Mouse (Mus musculus) gonadal fat pad, adult 2 months (tissue): Measurements from ENCODE around the gene 4931409K22Rik. TPM values are rescaled to one million over a fixed set of nuclear protein-coding genes. Genes with fewer than 3 reads are reported as not detected.
A peak's percentile ranks its signal among the peaks of the same experiment; 100 is the strongest.

Experiments
- DNase-seq: peaks from one replicate; pipeline ENCODE4 v3.0.0-alpha.2; 2012; ENCODE audit warnings: low read depth
- polyA plus RNA-seq: library from polyadenylated mRNA; depleted of rRNA; stranded (reverse); fragments of >200 nt; gene quantifications from 2 replicates; pipeline ENCODE4 v1.2.3, GENCODE M21; 2012

The 4931409K22Rik gene
- polyA plus RNA-seq, 1 experiment, result 0.05 TPM

DNA sequence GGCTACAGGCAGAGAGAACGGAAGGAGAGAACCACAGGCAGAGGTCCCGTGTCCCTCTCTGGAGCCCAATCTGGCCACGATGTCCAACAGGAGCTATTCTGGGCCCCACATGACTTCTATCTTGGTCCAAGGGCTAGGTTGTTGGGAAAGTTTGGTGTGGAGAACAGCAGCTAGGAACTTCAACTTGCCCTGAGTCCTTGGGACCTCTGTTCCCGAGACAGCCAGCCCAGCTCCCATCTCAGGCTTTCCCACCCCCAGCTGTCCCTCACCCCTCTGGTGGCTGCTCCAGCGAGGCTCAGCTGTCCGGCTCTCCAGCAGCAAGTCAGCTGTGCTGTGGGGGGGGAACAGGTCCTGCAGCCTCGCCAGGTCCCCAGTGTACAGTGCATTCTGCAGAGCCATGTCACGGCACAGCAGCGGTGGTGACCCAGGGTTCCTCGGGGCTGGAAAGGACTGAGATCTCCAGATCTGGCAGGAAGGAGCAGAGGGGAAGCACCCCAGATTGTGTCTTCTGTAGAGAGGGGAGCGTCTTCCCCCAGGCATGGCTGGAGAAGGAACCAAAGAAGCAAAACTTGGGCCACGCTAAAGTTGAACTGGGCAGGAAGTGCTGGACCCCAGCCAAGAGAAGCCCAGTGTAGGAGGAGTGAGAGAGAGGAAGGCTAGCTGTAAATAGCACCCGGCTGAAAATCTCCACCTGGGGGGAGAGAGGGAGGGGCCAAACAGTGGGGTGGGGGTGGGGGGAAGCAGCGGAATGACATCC, 16.0 kb downstream of the 4931409K22Rik start, which contains the start of gene Asb10:
TSS of gene Asb10 (minus strand) at position 592 of the 757 bp plus-strand sequence.
- DNase-seq, result no peak

DNA sequence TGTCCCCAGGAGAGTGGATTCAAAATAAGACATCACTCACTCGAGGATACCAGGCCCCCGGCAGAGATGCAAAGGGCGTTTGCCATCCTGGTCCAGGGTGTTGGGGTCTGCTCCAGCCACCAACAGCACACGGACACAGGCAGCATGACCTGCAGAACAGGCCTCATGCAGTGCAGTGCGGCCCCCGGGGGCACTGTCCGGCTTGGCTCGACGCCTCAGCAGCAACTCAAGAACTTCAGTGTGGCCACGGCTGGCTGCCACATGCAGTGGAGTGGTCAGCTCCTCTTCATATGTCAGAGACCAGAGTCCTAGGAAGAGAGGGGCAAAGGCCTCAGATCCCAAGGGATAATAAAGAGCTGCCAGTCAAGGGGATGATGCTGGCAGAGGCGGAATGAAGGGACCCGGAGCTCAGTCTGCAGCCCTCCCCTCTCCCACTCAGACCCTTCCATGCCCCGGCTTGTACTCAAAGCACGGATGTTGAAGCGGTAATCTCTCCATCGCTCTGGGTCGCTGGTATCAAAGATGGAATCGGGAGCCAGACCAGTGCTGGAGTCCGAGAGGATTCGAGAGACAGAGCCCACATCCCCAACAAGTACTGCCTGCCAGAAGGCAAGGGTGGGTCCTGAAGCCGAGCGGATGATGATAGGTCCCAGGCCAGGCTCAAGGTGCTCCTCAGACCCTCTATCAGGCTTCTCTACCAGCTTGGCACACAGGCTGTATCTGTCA, 16.9 kb downstream of the 4931409K22Rik start:
- DNase-seq, result no peak

DNA sequence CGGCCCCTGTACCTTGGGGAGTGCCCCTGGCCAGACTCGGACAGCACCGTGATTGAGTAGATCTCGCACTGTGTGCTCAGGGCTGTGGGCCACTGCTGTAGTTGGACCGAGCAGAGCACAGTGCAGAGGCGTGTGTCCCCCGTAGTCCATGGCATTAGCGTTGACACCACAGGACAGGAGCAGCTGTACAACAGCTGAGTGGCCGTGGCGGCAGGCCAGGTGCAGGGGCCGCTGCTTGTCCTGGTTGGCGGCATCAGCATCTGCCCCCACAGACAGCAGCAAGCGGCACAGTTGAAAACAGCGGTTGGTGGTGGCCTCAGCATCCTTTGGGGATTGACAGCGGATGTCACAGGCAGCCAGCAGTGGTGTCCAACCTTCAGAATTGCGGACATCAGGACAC, 19.0 kb downstream of the 4931409K22Rik start:
- DNase-seq, result no peak

DNA sequence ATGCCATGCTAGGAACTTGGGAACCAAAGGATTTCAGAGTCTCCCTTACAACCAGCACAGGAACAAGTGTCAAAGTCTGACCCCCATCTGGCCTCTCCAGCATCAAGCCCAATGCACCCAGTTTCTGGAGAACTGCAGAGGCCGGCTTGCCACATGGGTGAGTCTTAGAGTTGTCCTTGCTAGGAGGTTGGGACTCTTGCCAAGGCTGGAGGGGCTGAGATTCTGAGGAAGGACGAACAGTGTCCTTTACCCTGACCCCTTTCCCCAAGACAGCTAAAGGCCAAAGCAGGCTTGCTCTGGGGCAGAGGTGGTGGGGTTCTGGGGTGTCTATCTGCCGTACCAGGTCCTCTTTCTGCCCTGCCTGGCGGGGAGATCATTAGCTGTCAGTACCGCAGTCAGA, 20.1 kb downstream of the 4931409K22Rik start:
- DNase-seq, result no peak

DNA sequence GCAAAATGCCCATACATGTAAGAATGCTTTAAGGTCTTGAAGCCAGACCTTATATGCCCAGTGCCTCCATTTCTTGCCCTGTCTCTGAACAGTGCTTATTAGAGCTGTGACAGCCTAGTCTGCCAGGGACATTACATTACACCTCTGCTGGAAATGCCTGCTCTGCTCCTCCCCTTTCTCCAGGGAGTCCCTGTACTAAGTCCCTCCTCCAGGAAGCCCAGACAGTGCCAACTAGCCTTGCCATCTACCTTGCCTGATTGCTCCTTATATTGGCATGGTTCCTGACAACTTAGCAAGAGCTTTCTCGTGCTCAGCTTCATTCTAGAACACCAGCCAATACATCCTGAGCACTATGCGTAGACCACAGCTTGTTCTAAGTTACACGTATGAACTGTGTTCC, 20.9 kb downstream of the 4931409K22Rik start:
- peak; percentile 54 for DNase-seq

DNA sequence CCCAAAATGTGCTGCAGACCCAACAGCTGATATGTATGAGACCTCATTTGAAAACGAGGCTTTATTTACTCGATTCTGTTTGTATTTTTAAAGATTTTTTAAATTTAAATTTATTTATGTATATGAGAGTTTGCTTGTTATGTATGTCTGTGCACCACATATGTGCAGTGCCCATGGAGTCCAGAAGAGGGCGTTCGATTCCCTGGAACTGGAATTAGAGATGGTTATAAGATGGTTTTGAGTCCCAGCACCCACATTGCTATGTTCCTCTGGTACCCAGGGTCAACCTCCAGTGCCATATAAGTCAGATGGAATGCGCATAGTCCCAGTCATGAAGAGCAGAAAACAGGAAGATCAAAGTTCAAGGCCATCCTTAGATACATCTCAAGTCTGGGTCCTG, 22.3 kb downstream of the 4931409K22Rik start:
- DNase-seq, result no peak

DNA sequence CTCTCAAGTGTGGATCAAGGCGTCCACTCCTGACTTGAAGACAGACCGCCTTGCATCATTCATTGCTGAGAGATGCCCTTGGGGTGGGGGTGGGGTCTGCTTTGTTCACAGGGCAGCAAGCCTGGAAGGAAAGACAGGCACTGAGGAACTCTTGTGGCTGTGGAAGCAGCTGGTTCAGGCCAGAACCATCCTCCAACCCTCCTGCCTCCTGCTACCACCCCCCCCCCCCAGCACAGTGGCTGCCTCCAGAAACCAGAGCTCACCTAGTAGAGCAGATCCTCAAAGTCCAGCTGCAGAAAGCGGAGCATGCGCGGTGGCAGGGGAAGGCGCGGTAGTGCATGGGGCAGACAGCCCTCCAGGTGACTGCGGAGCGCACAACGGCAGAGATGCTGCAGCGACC, 23.2 kb downstream of the 4931409K22Rik start:
- no peak for DNase-seq

DNA sequence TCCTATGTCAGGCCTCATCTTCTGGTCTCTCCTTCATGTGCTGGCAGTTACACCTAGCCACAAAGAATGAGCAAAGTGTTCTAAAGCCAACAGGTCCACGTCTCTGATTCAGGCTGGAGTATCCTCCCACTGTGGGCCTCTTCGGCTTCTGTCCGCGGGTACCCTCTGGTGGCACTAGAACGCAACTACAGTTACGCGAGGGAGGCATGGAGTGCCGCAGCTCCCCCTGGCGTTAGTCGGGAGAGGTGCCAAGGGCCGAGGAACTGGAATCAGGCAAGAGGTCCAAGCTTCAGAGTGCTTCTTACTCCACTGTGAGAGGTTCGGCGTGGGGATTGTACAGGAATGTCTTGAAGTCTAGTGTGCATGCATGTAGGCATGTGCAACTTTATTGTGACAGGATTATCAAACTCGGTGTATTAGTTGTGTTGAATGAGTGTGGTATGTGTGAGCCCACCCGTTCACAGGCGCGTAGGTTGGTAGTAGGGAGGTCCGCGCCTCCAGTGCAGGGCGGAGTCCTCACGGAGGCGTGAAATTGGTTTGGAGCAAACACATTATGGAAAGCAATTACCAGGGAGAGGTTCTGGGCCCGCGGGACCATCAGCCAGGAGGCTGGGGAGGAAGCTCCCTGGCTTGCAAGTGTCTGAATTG, 26.4 kb downstream of the 4931409K22Rik start:
- no peak for DNase-seq

DNA sequence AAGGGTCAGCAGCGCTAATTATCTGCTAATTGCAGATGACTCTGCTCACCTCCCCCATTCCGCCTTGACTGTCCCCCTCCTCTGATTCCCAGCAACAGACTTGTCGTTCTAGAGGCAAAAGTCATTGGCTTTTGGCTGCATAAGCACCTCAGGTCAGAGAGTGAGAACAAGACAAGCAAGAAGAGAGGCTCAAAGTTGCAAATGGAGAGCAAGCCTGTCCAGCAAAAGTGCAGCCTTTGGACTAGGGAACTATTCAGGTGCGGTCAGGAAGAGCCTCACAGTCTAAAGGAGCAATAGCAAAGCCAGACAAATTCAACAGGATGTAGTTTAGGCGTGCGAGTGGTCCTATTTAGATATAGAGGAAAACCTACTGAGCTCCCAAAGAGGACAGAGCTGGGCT, 28.8 kb downstream of the 4931409K22Rik start:
- no peak for DNase-seq

DNA sequence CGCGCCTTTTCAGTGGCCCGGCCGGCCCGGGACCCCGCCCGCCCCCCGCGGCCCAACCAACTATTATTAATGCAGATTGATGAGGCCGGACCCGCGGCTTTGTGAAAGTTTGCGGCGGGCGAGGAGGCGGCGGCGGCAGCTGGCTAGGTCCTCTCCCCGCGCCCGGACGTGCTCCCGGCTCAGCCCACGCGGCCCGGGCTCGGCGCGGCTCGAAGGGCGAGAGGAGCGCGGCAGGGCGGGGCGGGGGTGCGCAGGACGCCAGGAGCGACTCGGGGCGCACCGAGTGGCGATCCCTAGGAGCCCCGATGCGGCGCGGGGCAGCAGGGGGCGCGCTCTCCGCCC, 29.7 kb downstream of the 4931409K22Rik start, which contains the start of gene Gbx1:
TSS of gene Gbx1 (minus strand) at position 314 of the 342 bp plus-strand sequence.
- DNase-seq, result no peak

DNA sequence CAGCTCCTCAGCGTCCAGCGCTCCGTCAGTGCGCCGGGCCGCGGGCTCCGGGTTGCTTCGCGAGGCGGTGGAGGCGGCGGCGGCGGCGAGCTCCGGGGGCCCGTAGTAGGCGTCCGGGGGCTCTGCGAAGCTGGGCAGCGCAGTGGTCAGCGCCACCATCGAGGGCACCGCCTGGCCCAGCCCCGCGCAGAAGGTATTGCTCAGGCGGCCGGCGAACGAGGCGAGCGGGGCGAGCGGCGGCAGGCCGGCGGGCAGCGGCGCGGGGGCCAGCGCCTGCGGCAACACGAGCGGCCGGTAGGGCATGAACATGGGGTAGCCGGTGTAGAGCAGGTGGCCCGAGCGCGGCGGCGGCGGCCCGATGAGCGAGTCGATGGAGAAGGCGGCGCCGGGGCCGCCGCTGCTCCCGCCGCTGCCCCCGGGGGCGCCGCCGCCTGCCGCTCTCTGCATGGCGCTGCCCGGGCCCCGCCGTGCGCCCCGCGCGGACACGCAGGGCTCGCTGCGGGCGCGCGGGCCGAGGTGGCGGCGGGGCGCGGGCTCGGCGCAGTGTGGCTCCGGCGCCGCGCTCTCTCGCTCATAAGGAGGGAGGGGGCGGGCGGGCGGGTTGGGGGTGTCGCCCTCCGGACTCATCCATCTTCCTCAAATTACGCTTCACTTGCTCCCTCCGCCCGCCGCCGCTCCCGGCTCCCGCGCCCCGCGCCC, 30.3 kb downstream of the 4931409K22Rik start:
- no peak for DNase-seq

DNA sequence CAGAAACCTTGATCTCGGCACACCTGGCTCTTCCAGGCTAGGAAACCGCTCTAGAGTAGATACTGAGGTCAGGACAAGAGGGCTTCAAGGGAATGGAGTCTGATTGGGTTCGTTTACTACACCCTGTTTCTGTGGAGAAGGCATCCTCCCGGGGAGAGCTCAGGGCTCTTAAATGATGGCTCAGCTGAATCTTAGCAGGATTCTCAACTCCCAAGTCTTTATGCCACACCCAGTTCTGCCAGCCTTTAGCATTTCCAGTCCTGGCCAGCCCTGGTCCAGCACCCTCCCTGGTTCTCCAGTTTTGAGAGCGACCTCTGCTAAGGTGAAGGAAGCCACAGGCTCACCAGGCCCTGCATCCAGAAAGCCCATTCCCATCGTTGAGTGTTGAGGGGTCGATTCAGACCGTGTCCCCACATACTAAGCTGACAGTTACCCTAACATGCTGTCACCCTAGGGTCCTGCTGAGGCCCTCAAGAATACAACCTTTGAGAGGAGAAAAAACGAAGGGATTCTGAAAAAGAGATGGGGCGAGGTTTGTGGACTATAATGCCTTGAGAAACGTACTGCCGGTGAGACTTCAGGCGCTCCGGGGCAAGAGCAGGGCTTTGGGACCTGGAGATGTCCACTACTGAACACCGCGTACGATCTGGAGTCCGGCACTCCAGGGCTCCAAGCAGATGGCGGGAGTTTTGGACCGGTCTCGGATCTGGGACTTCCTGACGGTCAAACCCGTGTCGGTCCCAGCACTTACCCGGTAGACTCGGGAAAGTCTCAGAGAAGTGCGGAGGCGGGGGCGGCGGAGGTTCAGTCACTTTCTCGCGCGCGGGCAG, 31.0 kb downstream of the 4931409K22Rik start:
- no peak for DNase-seq

DNA sequence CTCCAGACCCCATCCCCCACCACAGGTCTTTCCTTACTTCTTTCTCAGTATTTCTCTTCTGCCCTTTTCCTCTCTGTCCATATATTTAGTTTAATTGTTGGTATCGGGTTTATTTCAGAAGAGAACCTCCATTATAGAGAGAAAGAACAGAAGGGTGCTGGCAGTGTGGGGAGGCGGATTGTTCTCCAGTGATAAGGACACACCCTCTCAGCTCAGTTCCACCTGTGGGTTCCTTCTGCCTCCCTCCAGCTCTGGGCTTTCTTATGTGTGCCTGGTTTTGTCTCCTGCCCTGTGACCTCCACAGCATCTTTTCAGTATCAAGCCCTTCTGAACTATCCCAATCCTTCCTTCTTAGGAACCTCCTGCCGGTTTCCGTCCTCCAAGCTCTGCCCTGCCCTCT, 32.1 kb downstream of the 4931409K22Rik start:
- DNase-seq, result no peak

DNA sequence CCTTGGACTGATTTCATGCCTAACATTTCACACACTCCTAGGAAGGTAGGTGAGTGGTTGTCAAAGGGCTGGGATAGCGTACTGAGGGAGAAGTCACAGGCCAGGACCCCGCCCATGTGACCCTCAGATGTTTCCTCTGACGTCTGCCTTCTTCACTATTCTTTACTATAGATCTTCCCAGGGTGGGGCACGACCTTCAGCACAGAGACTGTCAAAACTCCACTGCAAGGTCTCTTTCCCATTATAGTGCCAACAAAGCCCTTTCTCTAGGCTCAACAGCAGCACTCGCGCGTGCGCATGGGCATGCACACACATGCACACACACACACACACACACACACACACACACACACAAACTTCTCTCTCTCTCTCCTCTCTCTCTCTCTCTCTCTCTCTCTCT, 32.8 kb downstream of the 4931409K22Rik start:
- no peak for DNase-seq

DNA sequence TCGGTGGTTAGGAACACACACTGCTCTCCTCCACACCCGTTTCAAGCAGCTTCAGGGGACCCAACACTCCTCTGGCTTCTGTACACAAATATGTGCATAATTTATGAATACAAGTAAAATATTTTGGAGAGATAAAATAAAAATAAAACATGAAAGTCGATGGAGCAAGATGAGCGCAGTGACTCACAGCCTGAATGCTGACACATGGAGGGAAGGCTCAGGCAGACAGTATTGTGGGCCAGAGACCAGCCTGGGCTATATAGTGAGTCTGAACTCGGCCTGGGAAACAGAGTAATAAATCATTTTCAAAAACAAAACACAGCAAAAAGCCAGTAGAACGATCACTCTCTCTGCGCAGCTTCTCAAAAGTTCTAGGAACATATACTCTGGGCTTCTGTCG, 35.2 kb downstream of the 4931409K22Rik start:
- DNase-seq, result no peak

DNA sequence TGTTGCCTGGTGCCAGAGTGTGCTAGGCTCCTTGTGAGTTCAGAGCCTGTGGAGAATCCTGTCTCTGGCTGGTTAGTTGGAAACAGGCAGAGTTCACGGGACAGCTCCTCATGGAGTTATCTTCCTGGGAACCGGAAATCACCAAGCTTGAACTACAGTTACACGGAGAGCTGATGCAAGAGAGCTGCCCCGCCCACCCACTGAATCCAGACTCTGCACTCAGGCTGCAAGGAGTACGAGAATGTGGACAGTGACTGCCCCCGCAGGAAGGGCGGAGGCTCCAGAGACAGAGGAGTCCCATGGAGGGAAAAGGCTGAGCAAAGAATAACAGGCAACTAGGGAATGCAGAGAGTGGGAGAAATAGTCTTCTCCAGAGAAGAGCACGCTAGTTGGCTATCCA, 44.3 kb downstream of the 4931409K22Rik start:
- DNase-seq, result no peak

DNA sequence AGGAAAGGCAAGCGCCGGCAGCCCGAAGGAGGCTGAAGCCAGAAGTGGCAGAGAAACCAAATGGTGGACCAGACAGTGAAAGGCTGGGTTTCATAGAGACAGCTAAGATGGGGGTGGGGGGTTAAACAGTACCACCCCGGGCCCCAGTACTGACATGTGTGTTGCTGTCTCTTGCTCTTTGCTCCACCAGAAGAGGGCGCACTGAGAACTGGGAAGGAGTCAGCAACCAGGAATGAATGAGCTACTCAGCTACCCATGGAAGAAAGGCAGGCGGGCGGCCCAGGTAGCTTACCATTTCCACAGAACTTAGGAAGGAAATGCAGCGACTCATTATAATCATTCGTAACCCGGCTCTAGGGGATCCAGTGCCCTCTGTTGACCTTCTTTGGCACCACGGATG, 46.0 kb downstream of the 4931409K22Rik start:
- no peak for DNase-seq

DNA sequence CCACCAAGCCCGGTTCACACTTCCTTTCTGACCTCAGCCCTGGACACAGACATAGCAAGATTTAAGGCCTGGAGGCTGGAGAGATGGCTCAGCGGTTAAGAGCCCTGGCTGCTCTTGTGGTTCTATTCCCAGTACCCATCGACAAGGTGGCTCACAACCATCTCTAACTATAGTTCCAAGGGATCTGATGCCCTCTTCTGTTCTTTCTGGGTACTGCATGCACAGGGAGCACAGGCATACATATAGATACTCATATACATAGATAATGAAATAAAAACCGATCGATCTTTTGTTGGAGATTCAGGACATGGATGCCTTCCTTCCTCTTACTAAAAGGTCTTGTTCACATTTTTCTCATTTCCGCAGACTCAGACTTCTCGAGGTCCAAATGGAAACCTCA, 48.2 kb downstream of the 4931409K22Rik start:
- no peak for DNase-seq

DNA sequence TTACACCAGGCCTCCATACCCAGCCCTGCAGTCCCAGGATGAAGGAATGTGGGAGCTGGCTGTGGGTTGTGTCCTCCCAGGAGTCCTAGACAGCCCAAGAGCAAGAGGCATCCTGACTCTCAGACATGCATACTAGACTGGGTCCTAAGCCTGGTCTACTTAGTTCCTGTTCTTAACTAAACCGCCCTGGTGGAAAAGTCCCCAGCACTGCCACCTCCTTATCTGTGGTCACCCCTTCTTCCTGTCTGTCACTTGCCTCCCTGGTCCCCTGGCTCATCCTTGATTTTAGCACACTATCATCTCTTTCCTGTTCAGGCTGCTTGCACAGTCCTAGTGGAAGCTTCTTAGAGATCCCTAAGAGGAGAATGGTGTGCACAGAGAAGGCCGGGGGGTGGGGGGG, 51.1 kb downstream of the 4931409K22Rik start:
- no peak for DNase-seq

DNA sequence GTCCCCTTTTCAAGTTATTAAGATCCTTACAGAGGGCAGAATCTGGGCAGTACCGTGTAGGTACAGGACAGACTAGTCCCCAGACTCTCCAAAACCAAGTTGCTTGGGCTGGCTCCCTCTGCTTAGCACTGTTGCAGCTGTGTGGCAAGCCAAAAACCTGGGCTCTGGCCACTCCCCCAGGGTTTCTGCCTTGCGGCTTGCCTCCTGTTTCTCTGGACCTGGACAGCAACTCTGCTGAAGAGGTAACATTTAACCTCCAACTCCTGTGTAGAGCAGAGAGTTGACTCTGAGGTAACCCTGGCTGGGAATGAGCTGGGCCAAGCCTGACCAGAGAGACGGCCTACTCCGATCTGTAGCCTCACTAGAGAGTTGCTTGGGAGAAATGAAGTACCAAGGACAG, 53.8 kb downstream of the 4931409K22Rik start:
- DNase-seq, result no peak

DNA sequence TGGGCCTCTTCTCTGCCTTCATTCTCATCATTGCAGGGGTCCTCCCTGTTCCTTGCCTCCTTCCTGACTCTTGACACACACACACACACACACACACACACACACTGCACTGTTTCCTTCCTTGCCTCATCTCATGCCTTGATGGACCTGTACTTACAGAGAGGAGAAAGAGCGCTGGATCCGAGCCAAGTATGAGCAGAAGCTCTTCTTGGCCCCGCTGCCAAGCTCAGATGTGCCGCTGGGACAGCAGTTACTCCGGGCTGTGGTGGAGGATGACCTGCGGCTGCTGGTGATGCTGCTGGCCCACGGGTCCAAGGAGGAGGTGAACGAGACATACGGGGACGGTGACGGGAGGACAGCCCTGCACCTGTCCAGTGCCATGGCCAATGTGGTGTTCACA, 55.8 kb downstream of the 4931409K22Rik start:
- DNase-seq, result no peak
